Mouse (Mus musculus): ENCODE measurements around the gene Wars2.

Gene Wars2

GRCm38 (mm10) chr3:99266752-99267303, 126.0 kb downstream of the Wars2 start:
- DNase-seq (ENCODE audit: low spot score), result no peak

- no peak for DNase-seq (ENCODE audit: low spot score)
Measured at GRCm38 (mm10) chr3:99277973-99278580, 137.2 kb downstream of the Wars2 start.

GRCm38 (mm10) chr3:99279718-99280117, 138.8 kb downstream of the Wars2 start:
- DNase-seq (ENCODE audit: low spot score), result no peak

DNA sequence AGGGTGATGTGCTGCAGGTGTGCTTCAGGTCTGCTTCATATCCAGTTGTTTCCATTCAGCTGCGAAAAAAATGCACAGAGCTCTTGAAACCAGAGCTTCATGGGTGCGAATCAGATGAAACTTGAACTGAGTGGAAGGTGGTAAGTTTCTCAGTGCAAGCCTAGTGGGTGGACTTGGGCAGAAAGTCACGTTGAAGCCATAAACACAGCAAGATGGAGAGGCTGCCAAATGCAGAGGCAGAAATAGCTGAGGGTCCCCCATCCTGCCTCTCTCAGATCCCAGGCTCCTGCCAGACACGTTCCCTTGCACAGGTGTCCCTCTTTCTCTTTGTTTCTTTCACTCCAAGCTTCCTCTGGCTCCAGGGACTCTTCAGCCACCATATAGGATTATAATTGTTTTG, 140.6 kb downstream of the Wars2 start:
- no peak for DNase-seq (ENCODE audit: low spot score)

- no peak for DNase-seq (ENCODE audit: low spot score)
Measured at GRCm38 (mm10) chr3:99288302-99288701, 147.4 kb downstream of the Wars2 start.

Measured in urinary bladder, postnatal 10 days (tissue).